Mouse (Mus musculus) layer of hippocampus, adult 18-20 months (tissue): Measurements from ENCODE around the gene Zkscan16. TPM values are rescaled to one million over a fixed set of nuclear protein-coding genes. Genes with fewer than 3 reads are reported as not detected.

Experiments used
- DNase-seq, 2 experiments: peaks; one replicate each; pipeline ENCODE4 v3.0.0; 2022; ENCODE audit warnings: low spot score in 2 of 2
- total RNA-seq, 2 experiments: library from RNA; stranded (reverse); gene quantifications; 2 replicates each; pipeline ENCODE4 v1.2.3; 2021

Gene Zkscan16
- total RNA-seq, 2 experiments from 2014 or later = 55.5 to 58.4 TPM

DNA sequence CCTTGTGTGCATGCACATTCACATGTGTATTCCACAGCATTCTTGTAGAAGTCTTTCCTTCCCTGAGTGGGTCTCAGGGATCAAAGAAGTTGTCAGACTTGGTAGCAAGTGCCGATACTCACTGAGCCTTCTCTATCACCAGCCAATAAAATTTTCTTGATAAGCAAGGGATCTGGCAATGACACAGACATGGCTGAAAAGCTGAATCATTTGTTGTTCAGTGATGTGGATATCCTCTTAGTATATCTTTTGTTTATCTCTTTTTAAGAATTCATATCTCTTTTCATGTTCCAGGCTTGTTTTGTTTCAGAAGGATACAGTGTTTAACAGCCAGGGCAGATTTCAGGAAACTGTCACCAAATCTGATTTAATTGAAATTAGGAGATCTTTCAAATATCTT, 55.3 kb downstream of the Zkscan16 start:
- no peak for DNase-seq

DNA sequence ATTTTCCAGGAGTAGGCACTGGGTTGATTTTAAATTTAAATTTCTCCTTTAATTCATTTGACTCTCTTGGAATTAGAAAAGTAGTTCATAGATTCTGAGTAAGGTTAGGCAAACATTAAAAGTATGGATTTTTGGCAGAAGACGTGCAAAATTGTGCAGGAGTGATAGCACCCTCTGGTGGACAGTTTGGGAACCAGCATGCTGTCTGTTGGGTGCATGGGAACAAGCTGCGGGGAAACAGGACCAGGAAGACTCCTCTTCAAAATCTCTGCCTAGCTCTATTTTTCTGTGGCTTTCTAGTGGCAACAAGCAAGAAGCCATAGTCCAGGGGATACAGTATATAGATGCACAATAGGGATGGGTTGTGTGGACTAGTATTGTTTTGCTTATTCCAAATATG, 56.3 kb downstream of the Zkscan16 start:
- peak; percentile 58 to 89 for DNase-seq

DNA sequence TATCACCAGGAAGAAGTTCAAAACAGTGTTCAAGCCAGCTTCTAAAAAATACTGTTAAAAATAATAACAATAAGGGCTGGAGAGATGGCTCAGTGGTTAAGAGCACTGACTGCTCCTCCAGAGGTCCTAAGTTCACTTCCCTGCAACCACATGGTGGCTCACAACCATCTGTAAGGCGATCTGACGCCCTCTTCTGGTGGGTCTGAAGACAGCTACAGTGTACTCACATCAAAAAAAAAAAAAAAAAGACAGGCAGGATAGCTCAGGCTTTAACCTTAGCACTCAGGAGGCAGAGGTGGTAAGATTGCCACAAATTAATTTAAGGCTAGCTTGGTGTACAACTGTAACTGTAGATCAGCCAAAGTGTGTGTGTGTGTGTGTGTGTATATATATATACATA, 57.2 kb downstream of the Zkscan16 start:
- DNase-seq = no peak

DNA sequence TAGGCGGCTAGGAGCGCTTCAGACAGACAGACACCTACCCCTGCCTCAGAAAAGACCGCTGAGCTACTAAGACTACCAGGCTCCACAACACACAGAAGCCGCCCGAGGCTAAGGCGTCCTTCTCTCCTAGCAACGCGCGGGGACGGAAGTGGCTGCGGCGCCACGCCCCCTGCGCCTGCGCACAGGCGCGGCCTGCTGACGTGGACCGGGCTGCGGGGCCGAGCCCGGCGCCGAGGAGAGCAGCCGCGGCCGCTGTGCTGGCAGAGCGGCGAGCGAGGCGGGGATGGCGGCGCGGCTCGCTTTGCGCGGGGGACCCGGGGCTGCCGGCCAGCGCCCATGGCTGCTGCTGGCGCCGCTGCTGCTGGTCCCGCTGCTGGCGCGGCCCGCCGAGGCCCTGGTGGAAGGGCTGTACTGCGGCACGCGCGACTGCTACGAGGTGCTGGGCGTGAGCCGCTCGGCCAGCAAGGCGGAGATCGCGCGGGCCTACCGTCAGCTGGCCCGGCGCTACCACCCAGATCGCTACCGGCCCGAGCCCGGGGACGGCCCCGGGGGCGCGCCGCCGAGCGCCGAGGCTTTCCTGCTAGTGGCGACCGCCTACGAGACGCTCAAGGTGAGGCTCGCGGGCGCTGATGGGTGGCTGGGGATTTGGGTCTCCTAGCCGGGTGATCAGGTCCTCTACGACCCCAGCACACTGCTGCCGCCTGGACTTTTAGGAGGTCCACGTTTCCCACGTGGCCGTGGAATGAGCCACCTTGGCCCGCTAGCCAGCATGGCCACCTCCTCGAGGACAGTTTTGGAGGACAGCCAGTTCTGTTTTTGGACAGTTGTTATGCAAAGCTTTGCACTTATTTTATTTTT, 59.7 kb downstream of the Zkscan16 start, which contains the start of gene Gm20503:
Gm20503 (plus strand) TSS at position 263 of the 858 bp plus-strand sequence.
- DNase-seq = peak; percentile 89 to 92

DNA sequence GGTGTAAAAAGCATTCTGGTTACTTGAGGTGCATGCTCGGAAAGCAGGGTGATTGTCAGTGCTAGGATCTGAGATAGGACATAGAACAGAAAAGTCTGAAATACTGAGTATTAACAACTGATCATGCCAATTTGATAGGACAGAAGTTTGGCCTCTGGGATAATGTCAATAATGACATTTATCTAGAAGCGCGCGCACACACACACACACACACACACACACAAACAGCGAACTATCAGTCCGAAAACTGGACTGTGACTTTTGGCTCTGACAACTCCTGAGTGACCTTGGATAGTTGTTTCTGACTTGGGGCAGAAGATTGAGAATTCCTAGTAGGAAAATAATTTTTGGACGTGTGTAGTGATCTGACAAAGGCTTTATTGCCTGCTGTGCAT, 60.4 kb downstream of the Zkscan16 start:
- DNase-seq = no peak

DNA sequence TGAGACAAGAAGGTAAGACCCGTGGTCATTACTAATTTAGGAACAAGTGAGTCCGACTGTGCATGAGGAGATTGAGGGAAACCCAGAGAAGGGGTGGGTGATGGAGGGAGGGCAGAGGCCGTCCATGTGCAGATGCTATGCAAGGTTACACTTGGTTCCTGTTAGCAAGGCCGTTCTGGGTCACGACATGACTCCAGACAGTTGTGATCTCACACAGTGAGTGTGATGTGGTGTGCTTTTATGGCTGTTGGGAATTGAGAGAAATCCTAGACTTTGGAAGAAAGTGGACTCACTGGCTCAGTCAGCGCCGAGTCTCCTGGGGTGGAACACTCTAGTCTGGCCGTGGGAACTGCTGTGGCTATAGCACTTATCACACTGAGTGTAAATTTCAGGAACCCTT, 62.8 kb downstream of the Zkscan16 start:
- DNase-seq = no peak

DNA sequence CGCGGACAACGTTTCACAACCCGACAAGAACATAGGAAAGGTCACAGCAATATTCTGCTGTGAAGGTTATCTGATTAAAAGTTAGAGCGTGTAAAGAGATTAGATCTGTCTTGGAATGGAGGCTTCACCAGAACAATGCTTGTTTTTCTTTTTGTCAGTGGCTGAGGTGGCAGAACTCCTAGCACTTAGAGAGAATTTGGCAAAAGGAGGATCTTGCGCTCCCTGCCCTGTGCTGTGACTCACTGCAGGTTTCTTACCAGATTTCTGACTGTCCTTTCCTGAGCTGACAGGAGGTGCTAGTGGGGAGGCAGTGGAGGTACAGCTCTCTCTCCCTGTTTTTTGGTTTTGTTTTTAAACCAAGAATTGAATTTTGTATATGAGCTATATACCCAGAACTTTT, 63.6 kb downstream of the Zkscan16 start:
- DNase-seq = no peak

Other genes with a start within 250 kb of the Zkscan16 start
- under 1 TPM; 0.12 to 0.20 TPM for gene Olfr267, start 155.9 kb upstream of the Zkscan16 start, total RNA-seq
- 100 to 1,000 TPM; 119 to 120 TPM for gene Ecpas, start 30.9 kb upstream of the Zkscan16 start, total RNA-seq
- 1 to 10 TPM; 2.6 to 3.2 TPM for gene Ptgr1, start 43.5 kb downstream of the Zkscan16 start, total RNA-seq
- gene Dnajc25, start 51.4 kb downstream of the Zkscan16 start, total RNA-seq = 1 to 10 TPM; 3.4 to 4.8 TPM
- 1 to 10 TPM; 2.6 to 3.6 TPM for gene Gm20503, start 59.6 kb downstream of the Zkscan16 start, total RNA-seq
- gene Gng10, start 91.5 kb downstream of the Zkscan16 start, total RNA-seq = 10 to 100 TPM; 81.9 to 83.1 TPM
- not detected for gene AI481877, start 195.4 kb downstream of the Zkscan16 start, total RNA-seq
- gene Ugcg, start 245.6 kb downstream of the Zkscan16 start, total RNA-seq = 10 to 100 TPM; 64.4 to 68.6 TPM